Mouse (Mus musculus) liver, embryonic 11.5 days (tissue): Measurements from ENCODE around the gene U2surp. TPM values are rescaled to one million over a fixed set of nuclear protein-coding genes. Genes with fewer than 3 reads are reported as not detected.
"Not testable (repeated sequence)": the region's sequence is repeated elsewhere in the genome, so short reads cannot be mapped to it uniquely, and the experiment has no call there.

Experiments
- ATAC-seq: fragments of 200-750 bp; cut with Nextera tagmentation; replicated peaks from 2 replicates; pipeline ENCODE4 v1.8.0; 2017; ENCODE audit warnings: moderate number of reproducible peaks, mild to moderate bottlenecking, moderate TSS enrichment, moderate library complexity; ENCODE audit not compliant: low FRiP score
- DNase-seq: peaks from one replicate; pipeline ENCODE4 v3.0.0-alpha.2; 2017; ENCODE audit warnings: low spot score
- H3K27ac ChIP-seq: fragments of 300-500 bp; sonication (generic); 2 replicates; pipeline ENCODE4 v1.5.1; 2014; ENCODE audit warnings: mild to moderate bottlenecking, low read depth, low read length, control low read depth
- H3K27me3 ChIP-seq: fragments of 300-500 bp; sonication (generic); replicated peaks from 2 replicates; pipeline ENCODE4 v1.6.1; 2014; ENCODE audit warnings: low read length, mixed read lengths; ENCODE audit not compliant: control insufficient read depth, insufficient read depth
- H3K36me3 ChIP-seq: fragments of 300-500 bp; sonication (generic); 2 replicates; pipeline ENCODE4 v1.6.1; 2014; ENCODE audit warnings: mild to moderate bottlenecking, low read length, moderate library complexity, mixed read lengths; ENCODE audit not compliant: control insufficient read depth, insufficient read depth
- H3K4me1 ChIP-seq: fragments of 300-500 bp; sonication (generic); replicated peaks from 2 replicates; pipeline ENCODE4 v1.6.1; 2014; ENCODE audit warnings: low read length, mixed read lengths; ENCODE audit not compliant: control insufficient read depth, insufficient read depth
- H3K4me2 ChIP-seq: fragments of 300-500 bp; sonication (generic); 2 replicates; pipeline ENCODE4 v1.6.1; 2014; ENCODE audit warnings: mild to moderate bottlenecking, control low read depth, moderate library complexity
- H3K4me3 ChIP-seq: fragments of 300-500 bp; sonication (generic); 2 replicates; pipeline ENCODE4 v1.5.1; 2014; ENCODE audit warnings: low read depth, low read length, control low read depth
- H3K9ac ChIP-seq: fragments of 300-500 bp; sonication (generic); 2 replicates; pipeline ENCODE4 v1.6.1; 2014; ENCODE audit warnings: low read depth, low read length, control low read depth
- H3K9me3 ChIP-seq: fragments of 300-500 bp; sonication (generic); 2 replicates; pipeline ENCODE4 v1.6.1; 2016; ENCODE audit warnings: low read length, inconsistent platforms, mixed read lengths; ENCODE audit not compliant: control insufficient read depth
- WGBS: fragments of 180-500 bp; shearing (Covaris S2); extraction: QIAGEN DNeasy Blood & Tissue Kit; methylation state at CpG from one replicate; pipeline ENCODE4 v1.1.7; 2014; 5-methylcytosine and 5-hydroxymethylcytosine counted together
- polyA plus RNA-seq: library from polyadenylated mRNA; unstranded; fragments of >200 nt; fragmentation: Nextera tagmentation; extraction: Ambion mirVana; gene quantifications from 2 replicates; pipeline ENCODE4 v1.2.1, GENCODE M21; 2014

The U2surp gene
- polyA plus RNA-seq, 1 experiment from 2014 or later, result 131 TPM

DNA sequence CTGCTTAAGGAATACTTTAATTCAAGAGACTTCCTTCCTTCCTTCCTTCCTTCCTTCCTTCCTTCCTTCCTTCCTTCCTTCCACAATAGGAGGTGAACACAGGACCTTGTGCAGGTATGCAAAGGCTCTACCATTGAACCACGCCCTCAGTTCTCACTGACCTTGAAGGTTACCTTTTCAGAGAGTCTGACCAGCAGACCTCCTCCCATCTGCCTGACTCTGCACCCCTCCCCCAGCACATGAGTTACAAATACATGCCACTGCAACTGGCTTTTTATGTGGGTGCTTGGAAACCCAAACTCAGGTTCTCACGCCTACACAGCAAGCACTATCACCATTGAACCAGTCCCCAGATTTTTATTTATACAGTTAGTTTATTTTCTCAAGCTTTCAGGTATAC lies 10.8 kb upstream of the U2surp start:
- H3K4me3 ChIP-seq, result no peak overlapping the region
- ATAC-seq (no peak), DNase-seq (no peak)
- WGBS, result 78% methylated on average over 2 of the region's 2 CpGs
- no peaks in the 10 kb centered on the region for H3K36me3 ChIP-seq
- H3K4me2 ChIP-seq, result no peak overlapping the region
- no peaks in the 10 kb centered on the region for H3K27me3 ChIP-seq
- no peak overlapping the region for H3K27ac ChIP-seq
- no peaks in the 10 kb centered on the region for H3K9me3 ChIP-seq
- H3K9ac ChIP-seq, result no peak overlapping the region
- H3K4me1 ChIP-seq, result no peaks in the 10 kb centered on the region; the same call in 1 of the 2 replicates

GRCm38 (mm10) chr9:95521566-95521965 lies 9.8 kb upstream of the U2surp start:
- no peaks in the 10 kb centered on the region for H3K9me3 ChIP-seq
- H3K9ac ChIP-seq, result no peak overlapping the region
- no peak overlapping the region for H3K4me3 ChIP-seq
- no peaks in the 10 kb centered on the region; the same call in 1 of the 2 replicates for H3K4me1 ChIP-seq
- peak; percentile 58 for ATAC-seq
- no peaks in the 10 kb centered on the region for H3K27me3 ChIP-seq
- WGBS, result 31% methylated on average over 10 of the region's 10 CpGs
- no peak for DNase-seq
- no peak overlapping the region for H3K27ac ChIP-seq
- no peaks in the 10 kb centered on the region for H3K36me3 ChIP-seq
- 0 out of 2 replicates have a peak overlapping the region, but pooled peaks have one; percentile 20 for H3K4me2 ChIP-seq

GRCm38 (mm10) chr9:95521031-95521430 lies 9.2 kb upstream of the U2surp start:
- no peak overlapping the region for H3K4me2 ChIP-seq
- H3K36me3 ChIP-seq, result no peaks in the 10 kb centered on the region
- 86% methylated on average over 8 of the region's 8 CpGs for WGBS
- DNase-seq (no peak), ATAC-seq (no peak)
- no peak overlapping the region for H3K9ac ChIP-seq
- H3K4me3 ChIP-seq, result no peak overlapping the region
- H3K9me3 ChIP-seq, result no peaks in the 10 kb centered on the region
- H3K27me3 ChIP-seq, result no peaks in the 10 kb centered on the region
- H3K27ac ChIP-seq, result no peak overlapping the region
- H3K4me1 ChIP-seq, result no peaks in the 10 kb centered on the region; the same call in 1 of the 2 replicates

- H3K27ac ChIP-seq, result no peak overlapping the region
- H3K4me1 ChIP-seq, result no peaks in the 10 kb centered on the region; the same call in 1 of the 2 replicates
- no peak overlapping the region for H3K9ac ChIP-seq
- no peaks in the 10 kb centered on the region for H3K36me3 ChIP-seq
- WGBS, result 83% methylated on average over 5 of the region's 5 CpGs
- no peak overlapping the region for H3K4me2 ChIP-seq
- no peaks in the 10 kb centered on the region for H3K27me3 ChIP-seq
- H3K4me3 ChIP-seq, result no peak overlapping the region
- ATAC-seq, result no peak
- no peak for DNase-seq
- no peaks in the 10 kb centered on the region for H3K9me3 ChIP-seq
These were observed 8.8 kb upstream of the U2surp start for GRCm38 (mm10) chr9:95520563-95520962.

DNA sequence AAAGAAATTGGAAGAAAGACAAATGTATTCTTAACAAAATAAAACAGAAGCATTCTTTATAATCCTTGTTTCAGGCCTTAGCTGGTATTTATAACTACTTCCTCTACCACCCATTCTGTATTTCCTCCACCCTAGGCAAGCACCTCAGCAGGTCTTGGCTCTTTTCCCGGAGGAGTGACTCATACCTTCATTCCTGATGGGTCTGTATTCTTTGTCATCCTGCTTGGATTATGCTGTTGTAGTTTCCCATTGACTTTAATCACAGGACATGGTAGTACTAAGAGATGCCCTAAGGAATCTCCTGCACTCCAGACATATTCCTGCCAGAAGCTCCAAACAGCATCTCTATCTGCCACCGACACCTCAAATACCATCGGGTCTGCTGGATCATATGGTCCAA lies 2.6 kb upstream of the U2surp start:
- H3K4me3 ChIP-seq, H3K27ac ChIP-seq, H3K36me3 ChIP-seq, H3K9ac ChIP-seq, H3K4me2 ChIP-seq, H3K9me3 ChIP-seq, ATAC-seq, H3K27me3 ChIP-seq, H3K4me1 ChIP-seq, DNase-seq: not testable (repeated sequence)
- WGBS, result 80% methylated on average over 3 of the region's 3 CpGs

- no peak overlapping the region for H3K4me2 ChIP-seq
- H3K9ac ChIP-seq, result no peak overlapping the region
- no peak for DNase-seq
- no peaks in the 10 kb centered on the region for H3K36me3 ChIP-seq
- 100% methylated on average over 2 of the region's 2 CpGs for WGBS
- peaks cover 5% of the 10 kb centered on the region; the same call in 1 of the 2 replicates for H3K4me1 ChIP-seq
- no peak overlapping the region for H3K4me3 ChIP-seq
- H3K9me3 ChIP-seq, result no peaks in the 10 kb centered on the region
- ATAC-seq, result no peak
- no peaks in the 10 kb centered on the region for H3K27me3 ChIP-seq
- no peak overlapping the region for H3K27ac ChIP-seq
These were observed 2.0 kb upstream of the U2surp start for GRCm38 (mm10) chr9:95513776-95514175.

- Histone ChIP-seq H3K9ac (peak overlapping the region; percentile 70), H3K9me3 (no peaks in the 10 kb centered on the region), H3K4me1 (peaks cover 8% of the 10 kb centered on the region), H3K27me3 (no peaks in the 10 kb centered on the region), H3K36me3 (no peaks in the 10 kb centered on the region), H3K4me3 (peak overlapping the region; percentile 94), H3K4me2 (peak overlapping the region; percentile 73), H3K27ac (peak overlapping the region; percentile 90)
- no peak for DNase-seq
- peak; percentile 66 for ATAC-seq
- 22% methylated on average over 15 of the region's 15 CpGs for WGBS
These were observed 685 bp upstream of the U2surp start for GRCm38 (mm10) chr9:95512331-95513030.

DNA sequence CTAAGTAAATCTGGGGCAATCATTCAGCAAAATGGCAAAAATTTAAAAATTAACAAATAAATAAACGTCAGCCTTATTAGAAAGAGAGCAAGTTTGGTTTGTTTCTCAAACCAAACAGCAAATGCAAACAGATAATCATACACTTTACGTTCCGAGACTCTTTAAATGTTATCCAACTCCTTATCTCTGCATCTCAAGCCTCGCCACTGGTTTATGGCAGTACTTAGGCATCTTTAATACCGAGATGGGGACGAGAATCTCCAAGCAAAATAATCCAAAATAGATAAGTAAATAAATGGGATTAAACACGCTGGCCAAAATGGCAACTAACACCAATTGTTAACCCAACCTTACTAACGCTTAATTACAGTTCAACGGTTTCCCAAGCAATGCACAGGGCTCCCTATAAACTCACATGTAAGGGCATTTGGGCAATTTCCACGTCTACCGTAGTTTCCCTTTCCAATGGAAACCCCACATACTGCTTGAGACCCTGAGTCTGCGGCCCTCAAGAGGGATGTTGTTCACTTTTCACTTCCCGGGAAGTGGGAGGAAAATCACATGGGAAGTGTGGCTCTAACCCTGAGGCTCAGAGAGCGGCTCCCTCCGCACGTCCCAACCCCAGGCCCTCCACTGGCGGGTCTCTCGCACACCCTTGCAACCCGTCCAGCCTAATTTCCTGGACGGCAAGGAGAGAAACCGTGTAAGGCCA lies 947 bp downstream of the U2surp start:
- H3K9ac ChIP-seq, result peak overlapping the region; percentile 97
- no peaks in the 10 kb centered on the region for H3K36me3 ChIP-seq
- no peaks in the 10 kb centered on the region for H3K9me3 ChIP-seq
- H3K4me2 ChIP-seq, result peak overlapping the region; percentile 81
- 2% methylated on average over 21 of the region's 21 CpGs for WGBS
- peaks cover 11% of the 10 kb centered on the region for H3K4me1 ChIP-seq
- peak overlapping the region; percentile 94 for H3K4me3 ChIP-seq
- H3K27ac ChIP-seq, result peak overlapping the region; percentile 90
- no peaks in the 10 kb centered on the region for H3K27me3 ChIP-seq
- DNase-seq, result no peak
- ATAC-seq, result peak; percentile 24
